Mouse (Mus musculus) small intestine, adult 2 months (tissue): ENCODE results near the gene Crtam.

Source experiments
- CTCF ChIP-seq: fragments of 200-500 bp; IDR thresholded peaks from 2 replicates; pipeline ENCODE4 v1.5.1; 2012; ENCODE audit warnings: low read depth, mild to moderate bottlenecking, control low read depth, inconsistent platforms, low read length, moderate library complexity, mixed read lengths; ENCODE audit not compliant: insufficient replicate concordance, insufficient read length; ENCODE audit errors: extremely low read depth
- POLR2A ChIP-seq: fragments of 200-500 bp; IDR thresholded peaks from 2 replicates; pipeline ENCODE4 v1.6.1; 2012; ENCODE audit warnings: low read depth, mild to moderate bottlenecking, control low read depth, inconsistent platforms, low read length, moderate library complexity

DNA sequence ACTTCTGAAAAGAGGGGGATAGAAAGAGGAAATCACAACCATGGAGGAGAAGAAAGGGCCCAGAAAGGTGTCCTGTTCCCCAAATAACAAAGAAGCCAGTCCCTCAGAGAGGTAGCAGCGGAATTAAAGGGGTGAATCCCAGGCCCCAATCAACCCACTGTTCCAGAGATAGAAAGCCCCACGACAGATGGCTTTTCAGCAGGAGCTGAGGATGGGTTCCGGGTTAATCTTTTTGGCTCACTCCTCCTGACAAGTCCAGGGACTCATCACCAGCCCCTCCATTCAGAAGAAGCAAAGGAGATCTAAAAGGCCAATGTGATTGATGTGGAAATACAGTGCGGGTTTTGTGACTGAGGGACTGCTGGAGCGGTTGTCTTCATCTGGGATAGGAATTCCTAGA, 39.2 kb upstream of the Crtam start:
- TF ChIP-seq POLR2A (no peak), CTCF (no peak)
